Mouse (Mus musculus) heart, postnatal 0 days (tissue): Measurements from ENCODE around the gene Glb1.

Experiments
- CTCF ChIP-seq: IDR thresholded peaks from 2 replicates; pipeline ENCODE4 v1.5.1; 2016; ENCODE audit warnings: antibody characterized with exemption, control low read depth, low read depth
- EP300 ChIP-seq: IDR thresholded peaks from 2 replicates; pipeline ENCODE4 v1.6.1; 2016; ENCODE audit warnings: antibody characterized with exemption, low read depth

DNA sequence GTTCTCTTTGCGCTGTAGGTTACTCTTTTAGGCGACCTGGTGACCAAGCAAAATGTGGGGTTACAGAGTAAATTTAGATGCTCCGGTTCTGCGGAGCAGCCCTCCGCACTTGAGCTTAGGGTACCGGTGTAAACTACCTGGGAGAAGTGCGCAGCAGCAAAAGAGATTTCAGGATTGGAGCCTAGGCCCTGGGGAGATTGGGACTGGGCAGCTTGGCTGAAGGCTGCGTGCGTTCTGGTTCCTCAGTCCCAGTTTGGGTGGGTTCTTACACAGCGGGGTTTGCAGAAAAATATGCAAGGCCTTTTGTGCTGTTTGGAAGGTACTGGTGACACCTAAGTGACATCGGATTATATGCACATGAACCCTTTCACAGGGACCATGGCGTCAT lies 32.4 kb upstream of the Glb1 start:
- TF ChIP-seq CTCF (no peak), EP300 (no peak)
